Mouse (Mus musculus) CH12.LX (cell line): ENCODE measurements around the gene Trap1. TPM values are rescaled to one million over a fixed set of nuclear protein-coding genes. Genes with fewer than 3 reads are reported as not detected.
"Not testable (repeated sequence)": the region's sequence is repeated elsewhere in the genome, so short reads cannot be mapped to it uniquely, and the experiment has no call there.

Source experiments
- DNase-seq: peaks from one replicate; pipeline ENCODE4 v3.0.0-alpha.2; 2013; ENCODE audit errors: extremely low read depth
- H3K27ac ChIP-seq: 2 replicates; pipeline ENCODE4 v1.5.1; 2012; ENCODE audit warnings: low read depth, mild to moderate bottlenecking, control low read depth, moderate library complexity; ENCODE audit not compliant: insufficient read depth
- H3K27me3 ChIP-seq: replicated peaks from 2 replicates; pipeline ENCODE3; 2012; ENCODE audit warnings: inconsistent platforms
- H3K36me3 ChIP-seq, 2 experiments: replicated peaks in 1 of 2; 2 replicates each; pipeline versions ENCODE3 to v1.6.1; 2012; ENCODE audit warnings: inconsistent platforms in 1 of 2, low read length in 1 of 2, mild to moderate bottlenecking in 1 of 2, mixed read lengths in 1 of 2, moderate library complexity in 1 of 2; ENCODE audit not compliant: control insufficient read depth in 1 of 2, insufficient read depth in 1 of 2
- H3K4me1 ChIP-seq, 2 experiments: 2 replicates each; pipeline ENCODE4 v1.6.1; 2012; ENCODE audit warnings: inconsistent platforms in 1 of 2, moderate library complexity in 1 of 2; ENCODE audit not compliant: insufficient read depth in 2 of 2, control insufficient read depth in 1 of 2
- H3K4me2 ChIP-seq: 2 replicates; pipeline ENCODE4 v1.6.1; 2012; ENCODE audit warnings: low read depth, mild to moderate bottlenecking, control low read depth; ENCODE audit not compliant: poor library complexity, insufficient read depth, severe bottlenecking
- H3K4me3 ChIP-seq, 3 experiments: fragments of 150-350 bp in 1 of 3; sonication (generic) in 1 of 3; replicated peaks in 1 of 3; 2 replicates each; pipeline versions ENCODE3 to v1.5.1; 2011 to 2012; ENCODE audit warnings: low read depth in 2 of 3, low read length in 2 of 3, mild to moderate bottlenecking in 2 of 3, moderate library complexity in 2 of 3, control low read depth in 1 of 3, improper control_type of control experiment in 1 of 3, inconsistent platforms in 1 of 3, mixed read lengths in 1 of 3; ENCODE audit not compliant: poor library complexity in 1 of 3
- H3K79me2 ChIP-seq: replicated peaks from 2 replicates; pipeline ENCODE4 v1.6.1; 2012; ENCODE audit warnings: mild to moderate bottlenecking, moderate library complexity; ENCODE audit not compliant: control insufficient read depth, poor library complexity, insufficient read depth, severe bottlenecking; ENCODE audit errors: extremely low read depth
- H3K9ac ChIP-seq: 2 replicates; pipeline ENCODE4 v1.6.1; 2012; ENCODE audit warnings: low read depth, mild to moderate bottlenecking, control low read depth, moderate library complexity; ENCODE audit not compliant: insufficient read depth
- H3K9me3 ChIP-seq: replicated peaks from 2 replicates; pipeline ENCODE3; 2012; ENCODE audit warnings: low read length, inconsistent platforms, mixed read lengths
- CTCF ChIP-seq, 2 experiments: IDR thresholded peaks in 1 of 2; conservative IDR thresholded peaks in 1 of 2; 2 replicates each; pipeline ENCODE4 v1.5.1; 2011 to 2012; ENCODE audit warnings: low read depth in 2 of 2, low read length in 2 of 2, improper control_type of control experiment in 1 of 2, inconsistent platforms in 1 of 2, mild to moderate bottlenecking in 1 of 2, moderate library complexity in 1 of 2
- E2F4 ChIP-seq: IDR thresholded peaks from 2 replicates; pipeline ENCODE4 v1.6.1; 2011; ENCODE audit warnings: low read depth, low read length, improper control_type of control experiment; ENCODE audit not compliant: insufficient replicate concordance
- ETS1 ChIP-seq: conservative IDR thresholded peaks from 2 replicates; pipeline ENCODE4 v1.6.1; 2012; ENCODE audit warnings: low read depth, mild to moderate bottlenecking, inconsistent platforms, low read length, improper control_type of control experiment, moderate library complexity
- IRF4 ChIP-seq: IDR thresholded peaks from 2 replicates; pipeline ENCODE4 v1.6.1; 2014; ENCODE audit warnings: low read depth, mild to moderate bottlenecking, inconsistent platforms, low read length, improper control_type of control experiment
- MAZ ChIP-seq: IDR thresholded peaks from 2 replicates; pipeline ENCODE4 v1.6.1; 2012; ENCODE audit warnings: low read depth, mild to moderate bottlenecking, inconsistent platforms, low read length, improper control_type of control experiment, moderate library complexity
- MYC ChIP-seq: IDR thresholded peaks from 2 replicates; pipeline ENCODE4 v1.6.1; 2011; ENCODE audit warnings: low read depth, mild to moderate bottlenecking, improper control_type of control experiment, low read length
- RCOR1 ChIP-seq: conservative IDR thresholded peaks from 2 replicates; pipeline ENCODE4 v1.6.1; 2012; ENCODE audit warnings: low read depth, mild to moderate bottlenecking, inconsistent platforms, low read length, improper control_type of control experiment
- SIN3A ChIP-seq: IDR thresholded peaks from 2 replicates; pipeline ENCODE4 v1.6.1; 2012; ENCODE audit warnings: low read length, improper control_type of control experiment, inconsistent platforms
- TCF12 ChIP-seq: IDR thresholded peaks from 2 replicates; pipeline ENCODE4 v1.6.1; 2014; ENCODE audit warnings: low read depth, mild to moderate bottlenecking, inconsistent platforms, low read length, improper control_type of control experiment
- ZMIZ1 ChIP-seq: IDR thresholded peaks from 2 replicates; pipeline ENCODE4 v1.6.1; 2012; ENCODE audit warnings: low read depth, mild to moderate bottlenecking, inconsistent platforms, low read length, improper control_type of control experiment
- dilution Hi-C: fragments of 300-500 bp; cut with MboI; formaldehyde crosslinking; loops from 2 replicates; pipeline ENCODE4 v1.14.3; 2020; ENCODE audit warnings: low sequenced_read_pairs; ENCODE audit not compliant: extremely low pct_unique_long_range_greater_than_20kb, extremely low pct_ligation_motif_present
- in situ Hi-C: fragments of 300-500 bp; cut with MboI; formaldehyde crosslinking; loops from 3 replicates; pipeline ENCODE4 v1.14.3; 2019; ENCODE audit warnings: low sequenced_read_pairs, low pct_ligation_motif_present, low pct_unique_long_range_greater_than_20kb, mixed read lengths
- polyA plus RNA-seq: library from polyadenylated mRNA; unstranded; fragments of >175 nt; gene quantifications from 2 replicates; pipeline ENCODE4 v1.2.1, GENCODE M21; 2012; ENCODE audit warnings: low read depth; ENCODE audit not compliant: insufficient read length
- total RNA-seq, 2 experiments: library from RNA; depleted of rRNA; stranded (reverse); fragments of 300-350 nt in 1 of 2; fragments of >200 nt in 1 of 2; gene quantifications; 2 replicates each; pipeline ENCODE4 v1.2.3; 2012 to 2014

Trap1 gene
- total and polyA plus RNA-seq, 3 experiments: 143 to 284 (median 167) TPM

- dilution Hi-C loops (no loop called here), in situ Hi-C loops (no loop called here)
- Histone ChIP-seq H3K9me3 (peaks cover 5% of the 10 kb centered on the region), H3K4me2 (no peak overlapping the region), H3K27ac (no peak overlapping the region), H3K79me2 (no peaks in the 10 kb centered on the region), H3K4me3 (no peak overlapping the region), H3K9ac (no peak overlapping the region), H3K27me3 (no peaks in the 10 kb centered on the region), H3K36me3 (peaks cover 0 to 5% of the 10 kb centered on the region in 2 experiments), H3K4me1 (peaks cover 16 to 31% of the 10 kb centered on the region in 2 experiments)
- TF ChIP-seq TCF12: no peak
- TF ChIP-seq IRF4: no peak
- no peak for TF ChIP-seq MYC
- TF ChIP-seq ETS1: no peak
- DNase-seq: no peak
Observed at GRCm38 (mm10) chr16:4026672-4027071, 51.0 kb downstream of the Trap1 start.

GRCm38 (mm10) chr16:4022719-4023118, 54.9 kb downstream of the Trap1 start:
- DNase-seq: no peak
- in situ Hi-C loops (no loop called here), dilution Hi-C loops (no loop called here)
- Histone ChIP-seq H3K36me3 (no peaks in the 10 kb centered on the region), H3K4me1 (no peaks in the 10 kb centered on the region), H3K4me2 (no peak overlapping the region), H3K27me3 (no peaks in the 10 kb centered on the region), H3K9ac (no peak overlapping the region), H3K9me3 (no peaks in the 10 kb centered on the region), H3K27ac (no peak overlapping the region), H3K79me2 (no peaks in the 10 kb centered on the region), H3K4me3 (no peak overlapping the region)
- TF ChIP-seq MAZ: no peak
- no peak for TF ChIP-seq RCOR1
- TF ChIP-seq MYC: no peak
- no peak for TF ChIP-seq SIN3A

GRCm38 (mm10) chr16:4021241-4021640, 56.4 kb downstream of the Trap1 start:
- no peaks in the 10 kb centered on the region for H3K79me2 ChIP-seq
- no peak overlapping the region for H3K4me3 ChIP-seq
- no peaks in the 10 kb centered on the region for H3K36me3 ChIP-seq
- TF ChIP-seq ZMIZ1 (no peak), CTCF (conservative IDR thresholded peaks at IDR 0.05 in 1 of 2, IDR thresholded peaks at IDR 0.05 in 1 of 2; ENCODE audit: low read depth in 2 of 2, low read length in 2 of 2) (peak in 1 of 2 experiments; percentile 19; a peak in 2 of 4 replicates), E2F4 (no peak)
- H3K27me3 ChIP-seq: no peaks in the 10 kb centered on the region
- no peak overlapping the region for H3K9ac ChIP-seq
- DNase-seq: no peak
- in situ Hi-C loops (no loop called here), dilution Hi-C loops (no loop called here)
- no peak overlapping the region for H3K4me2 ChIP-seq
- H3K4me1 ChIP-seq: no peaks in the 10 kb centered on the region
- H3K9me3 ChIP-seq: no peaks in the 10 kb centered on the region
- H3K27ac ChIP-seq: no peak overlapping the region

- H3K27ac ChIP-seq, H3K4me1 ChIP-seq, H3K36me3 ChIP-seq, H3K79me2 ChIP-seq, H3K9ac ChIP-seq, DNase-seq, H3K4me3 ChIP-seq, H3K27me3 ChIP-seq, H3K4me2 ChIP-seq, dilution Hi-C loops, in situ Hi-C loops, H3K9me3 ChIP-seq: not testable (repeated sequence)
Observed at GRCm38 (mm10) chr16:4017466-4017865, 60.2 kb downstream of the Trap1 start.

GRCm38 (mm10) chr16:4016786-4017185, 60.8 kb downstream of the Trap1 start:
- H3K79me2 ChIP-seq, H3K27ac ChIP-seq, in situ Hi-C loops, H3K9ac ChIP-seq, H3K9me3 ChIP-seq, H3K4me2 ChIP-seq, H3K4me1 ChIP-seq, DNase-seq, H3K36me3 ChIP-seq, H3K4me3 ChIP-seq, H3K27me3 ChIP-seq, dilution Hi-C loops: not testable (repeated sequence)
